Mouse (Mus musculus) kidney, postnatal 4 days (tissue): ENCODE measurements around the gene Add2.
A peak's percentile ranks its signal among the peaks of the same experiment; 100 is the strongest.

Experiments used
- DNase-seq, 2 experiments: peaks; one replicate each; pipeline ENCODE4 v3.0.0; 2021; ENCODE audit warnings: mixed read lengths in 2 of 2

Gene Add2

GRCm38 (mm10) chr6:86050586-86051268 lies 22.2 kb downstream of the Add2 start:
- DNase-seq, result no peak

- DNase-seq, result peak; percentile 29 to 49
Measured at GRCm38 (mm10) chr6:86052032-86052459, 23.6 kb downstream of the Add2 start.

DNA sequence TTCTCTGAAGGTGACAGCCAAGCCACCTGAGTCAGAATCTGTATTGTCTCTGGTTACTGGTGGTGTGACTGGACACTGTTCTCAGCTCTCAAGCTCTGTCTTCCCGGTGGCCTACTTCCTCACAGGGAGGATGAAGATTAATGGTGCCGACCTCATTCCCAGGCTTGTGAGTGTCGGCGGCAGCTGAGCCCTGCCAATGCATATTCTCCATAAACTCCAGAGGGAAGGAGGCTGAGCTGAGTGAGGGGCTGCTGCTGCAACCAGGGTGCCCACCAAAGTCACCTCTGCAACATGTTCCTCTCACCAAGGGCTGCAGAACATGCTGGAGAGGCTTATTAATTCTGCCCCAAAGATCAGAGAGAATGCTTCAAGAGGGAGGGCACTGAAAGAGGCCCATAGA lies 24.1 kb downstream of the Add2 start:
- DNase-seq, result no peak

DNA sequence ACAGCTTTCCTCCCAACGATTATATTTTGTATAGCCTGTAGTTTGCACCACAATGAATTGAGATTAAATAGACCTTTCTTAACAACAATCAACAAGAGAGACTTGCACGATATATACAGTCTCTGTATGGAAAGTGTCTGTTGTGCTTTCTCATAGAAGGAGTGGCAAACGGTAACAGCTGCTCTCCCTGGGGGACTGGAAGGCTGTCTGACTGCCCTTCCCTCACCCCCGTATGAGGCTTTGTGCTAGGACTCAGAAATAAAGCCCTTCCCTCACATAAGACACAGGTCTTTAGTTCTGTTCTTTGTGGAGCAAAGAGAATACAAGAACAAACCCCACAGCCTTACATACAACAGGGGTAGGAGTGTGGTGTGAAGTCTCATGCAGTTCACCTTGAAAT lies 24.6 kb downstream of the Add2 start:
- no peak for DNase-seq

DNA sequence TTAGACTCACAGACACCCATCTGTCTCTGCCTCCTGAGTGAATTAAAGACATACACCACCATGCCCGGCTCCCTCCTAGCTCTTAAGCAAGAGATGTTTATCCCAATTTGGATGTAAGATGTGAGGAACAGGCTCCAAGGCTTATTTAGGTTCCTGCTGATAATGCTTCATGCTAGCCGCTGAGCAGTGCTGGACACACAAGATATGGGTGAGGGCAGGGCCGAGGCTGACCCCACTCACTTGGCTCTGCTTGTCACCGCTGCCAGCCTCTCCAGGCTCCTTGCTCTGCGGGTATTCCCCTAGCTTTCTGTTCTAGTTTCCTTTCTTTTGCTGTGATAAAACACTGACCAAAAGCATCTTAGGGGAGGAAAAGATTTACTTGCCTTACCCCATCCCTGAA lies 25.1 kb downstream of the Add2 start:
- DNase-seq, result no peak

- DNase-seq, result no peak
Measured at GRCm38 (mm10) chr6:86058475-86058874, 30.0 kb downstream of the Add2 start.

DNA sequence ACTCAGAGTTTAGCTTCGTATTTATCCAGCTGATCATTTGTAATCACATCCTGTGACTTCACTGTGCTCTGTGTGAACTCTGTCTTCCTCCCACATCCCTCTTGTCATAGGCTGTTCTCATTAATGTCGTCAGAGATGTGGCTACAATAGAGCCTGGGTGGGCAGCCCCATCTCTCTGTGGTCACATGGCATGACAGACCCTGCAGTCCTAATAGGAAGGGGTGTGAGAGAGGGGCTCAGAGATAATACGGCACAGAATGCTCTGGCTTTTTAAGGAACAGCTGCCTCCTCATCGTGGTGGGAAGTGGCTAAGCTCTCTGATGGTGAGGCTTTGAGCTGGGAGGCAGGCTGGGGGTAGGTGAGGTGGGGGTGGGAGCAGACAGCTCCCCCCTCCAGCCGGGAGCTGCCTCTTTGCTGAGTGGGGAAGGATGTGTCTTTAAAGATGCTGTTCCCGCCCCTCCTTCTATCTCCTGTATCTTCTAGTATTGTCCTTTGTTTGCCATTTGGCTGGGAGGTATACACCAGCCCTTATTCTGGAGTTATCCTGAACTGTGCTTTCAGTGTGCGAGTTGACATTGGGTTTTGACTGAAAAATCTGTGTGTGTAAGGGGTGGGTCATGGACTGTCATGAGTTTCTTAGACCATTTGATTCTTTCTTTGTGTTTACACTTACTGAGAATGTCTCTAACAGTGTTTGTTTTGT lies 30.8 kb downstream of the Add2 start:
- DNase-seq, result no peak

DNA sequence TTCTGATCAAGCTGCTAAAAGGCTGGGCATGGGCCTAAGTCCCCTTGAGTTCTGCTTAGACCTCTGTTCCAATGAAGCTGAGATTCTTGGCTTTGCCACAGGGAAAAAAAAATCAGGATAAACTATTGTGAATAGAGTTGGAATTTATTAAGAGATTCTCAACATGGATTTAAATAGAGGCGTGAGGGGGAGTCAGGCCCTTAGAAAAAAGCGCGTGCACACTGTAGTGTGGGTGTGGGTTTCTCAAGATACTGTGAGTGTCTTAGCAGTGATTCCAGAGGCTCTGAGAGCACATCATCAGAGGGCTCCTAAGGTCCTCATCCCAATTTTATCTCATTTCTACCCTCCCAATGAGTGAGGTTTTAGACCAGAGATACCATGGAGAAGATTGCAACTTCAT lies 31.7 kb downstream of the Add2 start:
- DNase-seq, result no peak

- no peak for DNase-seq
Measured at GRCm38 (mm10) chr6:86062226-86062625, 33.7 kb downstream of the Add2 start.

DNA sequence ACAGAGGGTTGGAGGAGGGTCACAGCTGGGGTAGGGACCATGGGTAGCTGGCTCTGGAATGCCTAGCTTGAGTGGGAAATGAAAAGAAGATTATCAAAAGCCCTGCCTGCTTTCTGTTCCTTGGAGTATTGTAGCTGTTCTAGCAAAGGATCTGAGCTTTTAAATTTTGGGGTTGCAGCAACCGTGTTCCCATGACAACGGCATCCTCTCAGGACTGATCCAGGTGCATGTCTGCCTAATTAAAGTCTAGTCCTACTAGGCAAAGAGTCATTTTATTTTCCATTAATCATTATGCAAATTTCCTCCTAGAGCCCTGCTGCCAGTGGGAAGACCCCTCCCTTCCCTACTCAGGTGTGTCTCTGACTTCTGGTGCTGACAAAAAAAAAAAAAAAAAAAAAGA lies 34.2 kb downstream of the Add2 start:
- no peak for DNase-seq

- no peak for DNase-seq
Measured at GRCm38 (mm10) chr6:86064318-86065016, 36.0 kb downstream of the Add2 start.

DNA sequence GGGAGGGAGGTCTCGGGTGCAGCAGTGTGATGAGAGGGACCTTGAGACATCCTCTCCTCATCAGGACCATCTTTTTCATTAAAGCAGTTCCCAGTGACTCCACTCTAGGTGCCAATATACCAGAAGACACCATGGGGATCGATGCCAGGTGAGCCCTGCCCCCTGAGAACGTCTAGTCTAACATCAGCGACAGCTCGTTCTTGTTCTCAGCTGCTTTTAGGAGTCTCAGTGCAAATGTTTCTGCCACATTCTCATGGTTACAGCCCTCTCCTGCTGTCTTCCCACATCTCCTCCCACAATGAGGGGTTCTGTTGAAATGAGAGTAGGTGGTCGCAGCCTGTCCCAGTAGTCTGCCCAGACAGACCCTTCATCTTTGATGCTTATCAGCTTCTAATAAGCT lies 38.2 kb downstream of the Add2 start:
- DNase-seq, result no peak

DNA sequence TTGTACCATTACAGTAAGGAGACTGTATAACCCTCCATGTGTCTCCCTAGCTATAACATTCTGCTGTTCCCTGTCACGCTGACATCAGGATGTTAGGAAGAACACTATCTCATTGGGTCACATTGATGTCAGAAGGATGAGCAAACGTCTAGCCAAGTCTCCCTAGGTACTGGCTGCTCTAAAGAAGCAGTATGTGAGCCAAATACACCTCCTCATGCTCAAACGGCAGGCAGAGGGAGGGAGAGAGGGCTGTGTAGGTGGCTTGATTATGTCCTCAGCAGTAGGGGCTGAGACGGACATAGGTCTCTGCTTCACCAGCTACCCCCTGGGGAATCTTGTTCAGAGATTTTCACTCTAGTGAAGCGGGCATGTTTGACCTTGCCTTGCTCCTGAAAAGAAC lies 38.7 kb downstream of the Add2 start:
- no peak for DNase-seq

DNA sequence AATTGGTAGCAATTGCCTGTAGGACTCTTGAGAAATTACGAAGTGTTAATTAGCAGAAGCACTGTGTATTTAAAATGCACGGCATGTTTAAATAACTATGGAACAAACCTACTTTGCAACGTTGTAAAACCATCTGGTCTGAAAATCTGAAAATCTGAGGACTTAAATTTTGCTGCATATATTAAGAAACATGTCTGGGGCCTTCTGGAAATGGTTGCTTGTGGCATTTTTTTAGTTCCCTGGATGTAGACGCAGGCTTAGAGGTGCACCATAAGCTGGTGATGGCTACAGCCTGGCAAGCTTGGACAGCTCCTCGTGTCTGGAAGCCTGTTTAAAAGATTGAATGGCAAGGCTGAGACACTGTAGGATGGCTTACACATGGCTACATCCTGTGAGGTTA lies 40.5 kb downstream of the Add2 start:
- no peak for DNase-seq

DNA sequence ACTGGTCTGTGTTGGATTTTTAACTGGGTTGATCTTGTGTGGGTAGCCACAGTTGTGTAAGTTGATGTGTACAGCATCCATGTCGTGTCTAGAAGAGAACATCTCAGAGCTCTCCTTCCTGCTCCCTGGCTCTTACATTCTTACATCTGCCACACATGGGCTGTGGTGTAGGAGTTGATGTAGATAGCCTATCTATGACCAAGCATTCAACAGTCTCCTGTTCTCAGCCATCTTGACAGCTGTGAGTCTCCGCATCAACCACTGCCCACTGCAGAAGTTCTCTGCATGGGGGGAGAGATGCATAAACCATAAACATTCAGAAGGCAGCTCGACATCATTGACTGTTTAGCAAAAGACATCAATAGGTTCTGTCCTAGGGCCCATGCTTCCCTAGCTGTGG lies 41.4 kb downstream of the Add2 start:
- no peak for DNase-seq

DNA sequence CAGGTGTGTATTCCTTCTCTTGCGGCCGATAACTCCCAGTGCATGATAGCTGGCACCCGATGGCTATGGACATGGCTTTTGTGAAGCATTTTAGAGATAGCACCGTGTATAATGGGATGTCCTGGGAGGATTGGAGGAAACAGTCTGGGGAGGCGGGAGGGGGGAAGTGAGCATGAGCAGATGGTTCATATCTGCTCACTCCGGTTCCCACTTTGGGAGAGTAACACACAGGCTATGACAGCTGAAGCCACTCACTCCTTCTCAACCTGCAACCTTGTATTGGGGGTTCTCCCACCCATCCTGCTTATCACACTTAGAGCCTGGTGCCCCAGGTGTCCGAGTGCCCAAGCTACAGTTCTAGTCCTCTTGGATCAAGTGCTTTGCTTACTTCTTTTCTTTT lies 41.8 kb downstream of the Add2 start:
- no peak for DNase-seq

DNA sequence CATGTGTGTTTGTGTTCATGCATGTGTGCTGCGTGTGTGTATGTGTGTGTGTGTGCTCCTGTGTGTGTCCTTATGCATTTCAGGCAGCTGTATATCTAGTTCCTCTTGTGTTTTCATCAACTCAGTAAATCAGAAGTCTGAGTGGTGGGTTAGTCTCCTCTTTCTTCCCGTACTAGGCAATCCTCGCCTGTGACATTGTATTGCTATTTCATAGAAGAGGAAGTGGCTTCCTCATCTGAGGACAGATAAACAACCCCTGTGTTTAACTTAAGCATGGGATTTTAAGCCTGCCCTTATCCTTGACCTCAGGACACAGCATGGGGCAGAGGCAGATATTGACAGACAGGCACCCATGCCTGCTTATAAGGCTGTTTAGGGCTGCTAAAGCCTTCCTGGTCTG lies 45.4 kb downstream of the Add2 start:
- DNase-seq, result no peak

GRCm38 (mm10) chr6:86074538-86075204 lies 46.2 kb downstream of the Add2 start:
- DNase-seq, result no peak

GRCm38 (mm10) chr6:86076525-86076924 lies 48.0 kb downstream of the Add2 start:
- no peak for DNase-seq

DNA sequence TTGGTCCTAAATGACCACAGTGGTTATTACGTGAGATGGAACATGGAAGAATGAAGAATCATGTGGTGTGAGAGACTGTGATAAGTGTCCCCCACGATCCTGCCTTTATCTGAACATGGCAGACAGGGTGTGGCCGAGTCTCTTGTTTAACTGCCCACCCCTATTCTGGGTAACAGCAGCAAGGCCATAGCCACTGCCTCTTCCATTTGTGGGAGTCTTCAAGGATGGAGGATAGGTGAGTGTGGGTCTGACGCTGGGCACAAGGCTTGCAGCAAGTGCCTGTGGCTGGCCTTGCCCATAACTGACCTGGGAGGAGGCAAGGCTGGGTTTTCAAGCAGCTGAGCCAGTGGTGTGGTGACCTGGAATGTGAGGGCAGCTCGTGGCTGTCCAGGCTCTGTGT lies 49.4 kb downstream of the Add2 start:
- no peak for DNase-seq

DNA sequence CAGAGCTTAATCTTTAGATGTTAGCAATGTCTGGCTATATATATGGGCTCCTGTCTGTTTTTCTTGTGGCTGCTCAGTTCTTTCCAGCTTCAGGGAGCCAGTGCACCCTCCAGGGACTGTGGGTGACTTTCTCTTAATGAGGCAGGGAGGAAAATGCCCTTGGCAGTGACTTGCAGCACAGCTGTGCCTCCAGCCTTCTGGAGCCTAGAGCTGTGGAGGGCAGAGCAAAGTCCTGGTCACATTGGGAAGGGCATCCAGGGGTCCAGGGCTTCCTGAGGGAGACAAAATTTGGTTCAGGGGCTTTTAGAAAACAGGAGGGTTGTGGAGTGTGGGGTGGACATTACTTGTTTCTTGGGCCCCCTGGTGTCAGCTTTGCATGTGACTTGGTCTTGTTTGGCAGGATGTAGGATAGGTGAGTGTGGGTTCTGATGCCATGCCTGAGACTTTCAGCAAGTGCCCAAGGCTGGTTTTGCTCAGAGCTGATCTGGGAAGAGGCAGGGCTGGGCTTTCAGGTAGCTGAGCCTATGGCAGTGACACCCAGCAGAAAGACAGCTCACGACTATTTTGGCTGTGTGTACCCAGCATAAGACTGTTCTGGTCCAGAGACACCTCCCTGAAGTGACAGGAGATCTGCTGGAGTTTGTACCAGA lies 50.0 kb downstream of the Add2 start:
- DNase-seq, result no peak

DNA sequence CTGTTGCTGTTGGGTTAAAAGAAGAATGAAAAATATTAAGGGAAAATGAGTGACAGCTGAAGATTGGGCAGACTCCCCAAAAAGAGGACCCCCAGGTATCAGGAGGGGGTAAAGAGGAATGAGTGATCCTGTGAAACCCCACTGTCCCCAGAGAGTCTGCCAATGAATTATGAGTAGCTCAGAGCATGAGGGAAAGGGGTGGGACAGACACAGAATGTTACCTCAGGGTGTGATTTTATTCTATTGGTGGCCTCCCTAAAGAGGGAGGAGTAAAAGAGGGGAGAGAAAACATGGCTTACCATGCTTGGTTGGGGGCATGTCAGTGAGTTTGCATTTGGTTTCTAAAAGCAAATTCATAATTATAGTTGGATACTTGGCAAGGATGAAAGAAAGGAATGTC lies 50.8 kb downstream of the Add2 start:
- no peak for DNase-seq

GRCm38 (mm10) chr6:86085518-86085917 lies 57.0 kb downstream of the Add2 start:
- peak; percentile 77 to 81 for DNase-seq
